Mouse (Mus musculus) v-Abl transformed pro-B cells (cell line): Measurements from ENCODE around the gene Ak1.

Source experiments
- in situ Hi-C, 2 experiments: fragments of 400-800 bp; cut with MboI; formaldehyde crosslinking; loops; one replicate each; pipeline ENCODE4 v1.15.1; 2025; ENCODE audit not compliant: unreplicated experiment in 2 of 2

Ak1 gene

GRCm38 (mm10) chr2:32644799-32645475 lies 23.4 kb downstream of the Ak1 start:
- in situ Hi-C loops, result no loop called here

- in situ Hi-C loops, result no loop called here
These were observed 24.1 kb downstream of the Ak1 start for GRCm38 (mm10) chr2:32645647-32646046.

- in situ Hi-C loops, result no loop called here
These were observed 25.0 kb downstream of the Ak1 start, which contains the start of gene Eng for GRCm38 (mm10) chr2:32646379-32647056. Eng (plus strand) TSS chr2:32646595.

- in situ Hi-C loops, result no loop called here
These were observed 25.8 kb downstream of the Ak1 start for GRCm38 (mm10) chr2:32647366-32647765.

GRCm38 (mm10) chr2:32653764-32654163 lies 32.2 kb downstream of the Ak1 start:
- in situ Hi-C loops, result no loop called here

GRCm38 (mm10) chr2:32654743-32655393 lies 33.3 kb downstream of the Ak1 start:
- in situ Hi-C loops, result no loop called here

GRCm38 (mm10) chr2:32655394-32655744 lies 33.8 kb downstream of the Ak1 start:
- in situ Hi-C loops, result no loop called here

- in situ Hi-C loops, result no loop called here
These were observed 34.3 kb downstream of the Ak1 start for GRCm38 (mm10) chr2:32655826-32656225.

- in situ Hi-C loops, result no loop called here
These were observed 37.3 kb downstream of the Ak1 start for GRCm38 (mm10) chr2:32658873-32659272.

- in situ Hi-C loops, result no loop called here
These were observed 40.0 kb downstream of the Ak1 start for GRCm38 (mm10) chr2:32661509-32662107.

- in situ Hi-C loops, result no loop called here
These were observed 40.7 kb downstream of the Ak1 start for GRCm38 (mm10) chr2:32662291-32662690.

- in situ Hi-C loops, result no loop called here
These were observed 43.8 kb downstream of the Ak1 start for GRCm38 (mm10) chr2:32665345-32665744.

GRCm38 (mm10) chr2:32665853-32666252 lies 44.3 kb downstream of the Ak1 start:
- in situ Hi-C loops, result no loop called here

- in situ Hi-C loops, result no loop called here
These were observed 46.2 kb downstream of the Ak1 start for GRCm38 (mm10) chr2:32667775-32668174.

GRCm38 (mm10) chr2:32668176-32668575 lies 46.6 kb downstream of the Ak1 start:
- in situ Hi-C loops, result no loop called here

GRCm38 (mm10) chr2:32669876-32670275 lies 48.3 kb downstream of the Ak1 start:
- in situ Hi-C loops, result no loop called here

- in situ Hi-C loops, result no loop called here
These were observed 49.6 kb downstream of the Ak1 start for GRCm38 (mm10) chr2:32671147-32671546.

- in situ Hi-C loops, result no loop called here
These were observed 50.5 kb downstream of the Ak1 start for GRCm38 (mm10) chr2:32671907-32672595.

GRCm38 (mm10) chr2:32673176-32673917 lies 51.8 kb downstream of the Ak1 start:
- in situ Hi-C loops, result no loop called here

GRCm38 (mm10) chr2:32676821-32677220 lies 55.3 kb downstream of the Ak1 start:
- in situ Hi-C loops, result loop anchor here in 1 of 2 experiments (25.0 kb wide), 1 partner anchor 90 kb away; the partner anchor contains the start of genes 9430097D07Rik, St6galnac4 and St6galnac6
